Mouse (Mus musculus): Measurements from ENCODE around the gene Nudt17.

DNA sequence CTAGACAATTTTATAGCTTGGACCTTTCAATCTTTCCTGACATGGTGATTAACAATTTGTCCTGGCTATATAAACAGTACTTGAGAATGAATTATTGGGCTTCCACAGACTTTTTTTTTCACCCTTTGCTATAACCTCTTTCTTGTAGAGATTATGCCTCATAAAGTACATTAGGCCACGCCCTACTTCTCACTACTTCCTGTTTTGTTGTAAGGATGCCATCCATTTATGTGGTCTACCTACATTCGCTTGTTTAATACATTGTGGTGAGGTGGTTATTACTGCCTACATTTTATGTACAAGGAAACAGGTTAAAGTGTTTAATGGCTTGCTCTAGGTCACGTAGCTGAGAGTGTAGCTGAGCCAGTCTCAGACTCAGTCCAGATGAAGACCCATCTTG lies 33.2 kb downstream of the Nudt17 start:
- TF ChIP-seq CTCF (IDR thresholded peaks at IDR 0.05; ENCODE audit: borderline replicate concordance, extremely low read depth, insufficient read depth, insufficient read length) (no peak), POLR2A (IDR thresholded peaks at IDR 0.05; ENCODE audit: borderline replicate concordance, extremely low read depth, insufficient read depth, insufficient read length, poor library complexity, severe bottlenecking) (no peak)

Measured in brain, embryonic 14.5 days (tissue).